Mouse (Mus musculus) left cerebral cortex, adult 11 months (tissue): Measurements from ENCODE around the gene Hoxd3.

Experiments
- DNase-seq: peaks from one replicate; pipeline ENCODE4 v3.0.0; 2022; ENCODE audit warnings: low spot score

Gene Hoxd3

GRCm38 (mm10) chr2:74679596-74679971 lies 32.1 kb upstream of the Hoxd3 start:
- no peak for DNase-seq

GRCm38 (mm10) chr2:74679980-74680379 lies 31.7 kb upstream of the Hoxd3 start:
- DNase-seq = no peak

- DNase-seq = no peak
These were observed 30.9 kb upstream of the Hoxd3 start for GRCm38 (mm10) chr2:74680561-74681398.

- DNase-seq = no peak
These were observed 29.9 kb upstream of the Hoxd3 start for GRCm38 (mm10) chr2:74681594-74682531.

GRCm38 (mm10) chr2:74682796-74683195 lies 28.9 kb upstream of the Hoxd3 start:
- no peak for DNase-seq

GRCm38 (mm10) chr2:74683471-74683951 lies 28.2 kb upstream of the Hoxd3 start:
- no peak for DNase-seq

- DNase-seq = no peak
These were observed 27.6 kb upstream of the Hoxd3 start for GRCm38 (mm10) chr2:74684106-74684505.

- no peak for DNase-seq
These were observed 26.6 kb upstream of the Hoxd3 start for GRCm38 (mm10) chr2:74685059-74685603.

GRCm38 (mm10) chr2:74686301-74686987 lies 25.3 kb upstream of the Hoxd3 start:
- no peak for DNase-seq

- DNase-seq = no peak
These were observed 24.6 kb upstream of the Hoxd3 start for GRCm38 (mm10) chr2:74686988-74687697.

GRCm38 (mm10) chr2:74687698-74688555 lies 23.8 kb upstream of the Hoxd3 start:
- no peak for DNase-seq

- DNase-seq = no peak
These were observed 22.7 kb upstream of the Hoxd3 start for GRCm38 (mm10) chr2:74688795-74689573.

- DNase-seq = no peak
These were observed 22.0 kb upstream of the Hoxd3 start for GRCm38 (mm10) chr2:74689574-74690337.

GRCm38 (mm10) chr2:74690338-74690716 lies 21.4 kb upstream of the Hoxd3 start:
- no peak for DNase-seq

GRCm38 (mm10) chr2:74691022-74691951 lies 20.4 kb upstream of the Hoxd3 start, which contains the start of gene Hoxd10:
Gene Hoxd10 (plus strand): TSS chr2:74691924.
- no peak for DNase-seq

GRCm38 (mm10) chr2:74691995-74692807 lies 19.5 kb upstream of the Hoxd3 start:
- DNase-seq = no peak
